Mouse (Mus musculus) adrenal gland, postnatal 14 days (tissue): ENCODE data around the gene Fxyd1. TPM values are rescaled to one million over a fixed set of nuclear protein-coding genes. Genes with fewer than 3 reads are reported as not detected.

Source experiments
- DNase-seq: peaks from one replicate; pipeline ENCODE4 v3.0.0; 2021; ENCODE audit warnings: mixed read lengths
- microRNA-seq, 2 experiments: library from miRNA; unstranded; fragments of <30 nt; microRNA quantifications; one replicate each; pipeline ENCODE4 v1.2.0; 2021
- total RNA-seq: library from RNA; stranded (reverse); gene quantifications from 2 replicates; pipeline ENCODE4 v1.2.3, GENCODE M21; 2021

Gene Fxyd1
- total RNA-seq, 1 experiment from 2014 or later, result 374 TPM

- DNase-seq, result peak; percentile 32
These were observed 39.7 kb downstream of the Fxyd1 start for GRCm38 (mm10) chr7:31017104-31017901.

GRCm38 (mm10) chr7:31012971-31013370 lies 44.0 kb downstream of the Fxyd1 start:
- no peak for DNase-seq

GRCm38 (mm10) chr7:31008889-31009288 lies 48.1 kb downstream of the Fxyd1 start:
- DNase-seq, result no peak

GRCm38 (mm10) chr7:31008175-31008574 lies 48.8 kb downstream of the Fxyd1 start:
- DNase-seq, result no peak

- no peak for DNase-seq
These were observed 49.2 kb downstream of the Fxyd1 start for GRCm38 (mm10) chr7:31007775-31008174.

- peak; percentile 51 for DNase-seq
These were observed 54.3 kb downstream of the Fxyd1 start for GRCm38 (mm10) chr7:31002650-31003049.

Small RNA genes lying within 50 kb of the gene (microRNA-seq; reads per million reads assigned to microRNA genes)
- 0 reads per million in 2 experiments for gene Mir7050

Other genes with a start within 250 kb of the Fxyd1 start
- 1.1 TPM in 2 replicates for gene Ffar2, start 233.4 kb downstream of the Fxyd1 start, total RNA-seq
- gene Ffar3, start 201.0 kb downstream of the Fxyd1 start, total RNA-seq, result 0.26 and 0.38 TPM in 2 replicates
- 0.41 TPM in 1 of 2 replicates, not detected in the other for gene Ffar1, start 195.6 kb downstream of the Fxyd1 start, total RNA-seq
- 3.2 and 14.1 TPM in 2 replicates for gene Cd22, start 176.9 kb downstream of the Fxyd1 start, total RNA-seq
- gene Mag, start 142.3 kb downstream of the Fxyd1 start, total RNA-seq, result 0.33 and 0.90 TPM in 2 replicates
- gene Hamp2, start 132.5 kb downstream of the Fxyd1 start, total RNA-seq, result 6.5 TPM in 1 of 2 replicates, not detected in the other
- 4.3 TPM in 1 of 2 replicates, not detected in the other for gene Hamp, start 113.2 kb downstream of the Fxyd1 start, total RNA-seq
- gene Usf2, start 100.4 kb downstream of the Fxyd1 start, total RNA-seq, result 111 and 115 TPM in 2 replicates
- 6.7 and 19.9 TPM in 2 replicates for gene Lsr, start 83.7 kb downstream of the Fxyd1 start, total RNA-seq
- 0.34 and 1.1 TPM in 2 replicates for gene Fam187b, start 83.4 kb downstream of the Fxyd1 start, total RNA-seq
- gene Fxyd5, start 14.7 kb downstream of the Fxyd1 start, total RNA-seq, result 32.7 and 63.0 TPM in 2 replicates
- gene Fxyd7, start 5.7 kb downstream of the Fxyd1 start, total RNA-seq, result 3.6 and 10.7 TPM in 2 replicates
- 5.6 TPM in 2 replicates for gene Lgi4, start 2.1 kb upstream of the Fxyd1 start, total RNA-seq
- gene Fxyd3, start 19.5 kb upstream of the Fxyd1 start, total RNA-seq, result 2.9 and 5.6 TPM in 2 replicates
- gene Hpn, start 58.1 kb upstream of the Fxyd1 start, total RNA-seq, result 3.8 and 41.6 TPM in 2 replicates
- 8.6 and 11.8 TPM in 2 replicates for gene Scn1b, start 69.8 kb upstream of the Fxyd1 start, total RNA-seq
- gene Gramd1a, start 98.7 kb upstream of the Fxyd1 start, total RNA-seq, result 45.9 and 72.5 TPM in 2 replicates
- gene Scgb2b2, start 233.3 kb upstream of the Fxyd1 start, total RNA-seq, result not detected in 2 replicates
- gene Scgb1b2, start 234.6 kb upstream of the Fxyd1 start, total RNA-seq, result not detected in 2 replicates